Comparison of ENCODE assay signal across 33 mouse cellular contexts in the genomic region with DNA sequence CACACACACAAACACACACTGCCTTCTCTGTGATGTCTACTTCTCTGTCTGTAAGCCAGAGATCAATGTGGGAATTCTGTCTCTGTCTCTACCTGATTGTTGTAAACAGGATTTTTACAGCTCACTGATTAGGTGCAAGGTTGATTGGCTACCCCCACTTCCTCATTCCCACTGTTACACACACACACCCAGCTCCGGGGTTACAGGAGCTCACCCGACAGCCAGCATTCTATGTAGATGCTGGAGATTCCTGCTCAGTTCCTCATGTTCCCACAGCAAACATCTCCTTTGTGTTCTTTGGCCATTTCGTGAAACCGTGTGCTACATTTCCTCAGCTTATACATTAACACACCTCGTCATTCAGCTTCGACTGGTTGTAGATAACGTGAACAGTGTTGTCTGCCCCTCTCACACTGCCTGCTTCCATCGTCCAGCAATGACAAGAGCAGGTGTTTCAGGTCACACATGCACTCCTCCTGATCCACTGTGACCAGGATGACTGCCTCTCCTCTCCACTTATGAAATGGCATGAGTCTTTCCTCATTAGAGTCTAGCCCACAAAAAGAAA.
DNase-seq lines count a peak whose midpoint lies in the region; ATAC-seq and TF ChIP-seq lines count a peak whose summit lies in the region.
"Had no signal": no experiment of that assay in that cellular context is flagged by ENCODE, and none has a peak within 500 bp of the region (broad histone marks: within the 10 kb centered on the region; RNA-seq: fewer than 3 reads in every experiment).

No protein-coding gene starts in this region.

- peak; percentile 97 for ATAC-seq in intestine, embryonic 16.5 days
- peak; percentile 64 for ATAC-seq in stomach, embryonic 16.5 days (ENCODE audit: insufficient read depth, low FRiP score)
- ATAC-seq: activated CD4-positive, CD25-positive, alpha-beta regulatory T cell, adult 4 months; forebrain, embryonic 16.5 days; inflammation-experienced regulatory T-cells, adult 6 months; liver, embryonic 12.5 days; liver, postnatal 0 days; lung, postnatal 0 days; midbrain, embryonic 15.5 days had no signal

- no peak for TF ChIP-seq CTCF in kidney, adult 2 months (conservative IDR thresholded peaks at IDR 0.05; ENCODE audit: insufficient read depth, insufficient read length, low read depth, low read length)

- H3K4me2 ChIP-seq in intestine, embryonic 16.5 days (ENCODE audit: low read depth, low read length) = 0 out of 2 replicates have a peak overlapping the region, but pooled peaks have one; percentile 11
- no peak overlapping the region for H3K4me2 ChIP-seq in stomach, embryonic 16.5 days (ENCODE audit: low read depth, low read length)
- H3K4me2 ChIP-seq: embryonic facial prominence, embryonic 13.5 days; heart, embryonic 13.5 days; hindbrain, embryonic 15.5 days; liver, embryonic 12.5 days; midbrain, embryonic 15.5 days had no signal

- H3K27me3 ChIP-seq in kidney, adult 2 months (replicated peaks; ENCODE audit: control insufficient read depth, insufficient read depth, low read length) = no peaks in the 10 kb centered on the region
- no peaks in the 10 kb centered on the region for H3K27me3 ChIP-seq in intestine, embryonic 16.5 days (replicated peaks; ENCODE audit: control insufficient read depth, insufficient read depth, low read length)
- no peaks in the 10 kb centered on the region for H3K27me3 ChIP-seq in stomach, embryonic 16.5 days (ENCODE audit: control insufficient read depth, insufficient read depth, low read length)
- H3K27me3 ChIP-seq: CH12.LX; embryonic facial prominence, embryonic 13.5 days; heart, embryonic 13.5 days; hindbrain, embryonic 15.5 days; liver, embryonic 12.5 days; midbrain, embryonic 15.5 days had no signal

- no peaks in the 10 kb centered on the region for H3K9me3 ChIP-seq in intestine, embryonic 16.5 days (ENCODE audit: control insufficient read depth, low read length)
- H3K9me3 ChIP-seq in stomach, embryonic 16.5 days (replicated peaks; ENCODE audit: control insufficient read depth, low read length) = no peaks in the 10 kb centered on the region
- H3K9me3 ChIP-seq: embryonic facial prominence, embryonic 13.5 days; forebrain, embryonic 10.5 days; heart, embryonic 13.5 days; hindbrain, embryonic 10.5 days; hindbrain, embryonic 15.5 days; liver, embryonic 12.5 days; midbrain, embryonic 10.5 days; midbrain, embryonic 15.5 days had no signal

- no peak for TF ChIP-seq POLR2A in kidney, adult 2 months (IDR thresholded peaks at IDR 0.05; ENCODE audit: low read depth, low read length)

- 0 out of 2 replicates have a peak overlapping the region, but pooled peaks have one; percentile 25 for H3K9ac ChIP-seq in intestine, embryonic 16.5 days (ENCODE audit: low read depth, low read length)
- H3K9ac ChIP-seq in stomach, embryonic 16.5 days (ENCODE audit: low read length) = no peak overlapping the region
- H3K9ac ChIP-seq: embryonic facial prominence, embryonic 13.5 days; heart, embryonic 13.5 days; hindbrain, embryonic 15.5 days; liver, embryonic 12.5 days; liver, postnatal 0 days; midbrain, embryonic 15.5 days had no signal

- 0 out of 2 replicates have a peak overlapping the region, but pooled peaks have one; percentile 23 for H3K27ac ChIP-seq in kidney, adult 2 months (ENCODE audit: insufficient read depth, low read depth, low read length)
- no peak overlapping the region for H3K27ac ChIP-seq in intestine, embryonic 16.5 days (ENCODE audit: low read length)
- no peak overlapping the region for H3K27ac ChIP-seq in stomach, embryonic 16.5 days (ENCODE audit: low read length)
- H3K27ac ChIP-seq: embryonic facial prominence, embryonic 13.5 days; forebrain, embryonic 10.5 days; gastrocnemius, adult 2 months; heart, embryonic 13.5 days; hindbrain, embryonic 10.5 days; hindbrain, embryonic 15.5 days; layer of hippocampus, adult 2 months; liver, embryonic 12.5 days; macrophage; midbrain, embryonic 10.5 days; midbrain, embryonic 15.5 days had no signal

- no peaks in the 10 kb centered on the region for H3K4me1 ChIP-seq in kidney, adult 2 months (ENCODE audit: control insufficient read depth, insufficient read depth, low read length)
- H3K4me1 ChIP-seq in intestine, embryonic 16.5 days (ENCODE audit: control insufficient read depth, insufficient read depth, low read length) = no peaks in the 10 kb centered on the region
- H3K4me1 ChIP-seq in stomach, embryonic 16.5 days (ENCODE audit: control insufficient read depth, insufficient read depth, low read length) = no peaks in the 10 kb centered on the region
- H3K4me1 ChIP-seq: embryonic facial prominence, embryonic 13.5 days; forebrain, embryonic 10.5 days; heart, embryonic 13.5 days; hindbrain, embryonic 10.5 days; hindbrain, embryonic 15.5 days; liver, embryonic 12.5 days; midbrain, embryonic 10.5 days; midbrain, embryonic 15.5 days had no signal

- no peak overlapping the region for H3K4me3 ChIP-seq in kidney, adult 2 months (ENCODE audit: insufficient read depth, low read depth, low read length)
- H3K4me3 ChIP-seq in intestine, embryonic 16.5 days (ENCODE audit: low read length) = no peak overlapping the region; the same call in 1 of the 2 replicates
- H3K4me3 ChIP-seq in stomach, embryonic 16.5 days (replicated peaks; ENCODE audit: low read length) = no peak overlapping the region
- H3K4me3 ChIP-seq: embryonic facial prominence, embryonic 13.5 days; forebrain, embryonic 10.5 days; gastrocnemius, adult 2 months; heart, embryonic 13.5 days; hindbrain, embryonic 10.5 days; hindbrain, embryonic 15.5 days; layer of hippocampus, adult 2 months; liver, embryonic 12.5 days; midbrain, embryonic 10.5 days; midbrain, embryonic 15.5 days had no signal

- WGBS in kidney, adult 2 months = 30% methylated on average over 8 of the region's 8 CpGs
- 53% methylated on average over 8 of the region's 8 CpGs for WGBS in intestine, embryonic 16.5 days
- 40% methylated on average over 8 of the region's 8 CpGs for WGBS in stomach, embryonic 16.5 days

- no peak for DNase-seq in kidney, adult 2 months
- no peak for DNase-seq in kidney, adult 8-10 months
- peak; percentile 3 to 7 for DNase-seq in kidney, postnatal 4 days
- no peak for DNase-seq in kidney, postnatal 36 days
- no peak for DNase-seq in layer of hippocampus, adult 9-11 months
- no peak for DNase-seq in gastrocnemius, postnatal 25 days
- DNase-seq: adrenal gland, adult 2 months; adrenal gland, postnatal 36 days; cerebellum, adult 18-20 months; cerebellum, postnatal 10 days; gastrocnemius, adult 2 months; heart, postnatal 10 days; liver, postnatal 0 days; right cerebral cortex, postnatal 4 days; thymus, adult 18-20 months; thymus, postnatal 36 days had no signal

- no peaks in the 10 kb centered on the region for H3K36me3 ChIP-seq in kidney, adult 2 months (ENCODE audit: control insufficient read depth, insufficient read depth, low read length)
- H3K36me3 ChIP-seq in intestine, embryonic 16.5 days (ENCODE audit: control insufficient read depth, insufficient read depth, low read length) = no peaks in the 10 kb centered on the region
- H3K36me3 ChIP-seq in stomach, embryonic 16.5 days (ENCODE audit: control insufficient read depth, insufficient read depth, low read length) = no peaks in the 10 kb centered on the region
- H3K36me3 ChIP-seq: embryonic facial prominence, embryonic 13.5 days; forebrain, embryonic 10.5 days; heart, embryonic 13.5 days; hindbrain, embryonic 10.5 days; hindbrain, embryonic 15.5 days; liver, embryonic 12.5 days; midbrain, embryonic 10.5 days; midbrain, embryonic 15.5 days had no signal

Comparison
In these comparisons a context has a peak if more than half of its experiments do, and no peak if none do; other contexts are left out.
1. DNase-seq: peak in kidney, postnatal 4 days (2 of 2); none in kidney, adult 2 months (single experiment), kidney, adult 8-10 months (0 of 2), kidney, postnatal 36 days (0 of 2), layer of hippocampus, adult 9-11 months (single experiment) and gastrocnemius, postnatal 25 days (single experiment).